Mouse (Mus musculus) ES-E14 (cell line): ENCODE results near the gene Lifr.

Experiments used
- CHD2 ChIP-seq: IDR thresholded peaks from 2 replicates; pipeline ENCODE4 v1.6.1; 2014; ENCODE audit warnings: mild to moderate bottlenecking, low read depth, low read length, inconsistent platforms
- HCFC1 ChIP-seq: IDR thresholded peaks from 2 replicates; pipeline ENCODE4 v1.6.1; 2012; ENCODE audit warnings: low read length, inconsistent platforms, borderline replicate concordance; ENCODE audit not compliant: insufficient read depth
- MAFK ChIP-seq: IDR thresholded peaks from 2 replicates; pipeline ENCODE4 v1.6.1; 2014; ENCODE audit warnings: mild to moderate bottlenecking, low read depth, low read length, inconsistent platforms; ENCODE audit not compliant: insufficient read depth
- ZC3H11A ChIP-seq: IDR thresholded peaks from 2 replicates; pipeline ENCODE4 v1.6.1; 2012; ENCODE audit warnings: low read depth, mild to moderate bottlenecking, inconsistent platforms, low read length, borderline replicate concordance

GRCm38 (mm10) chr15:7075185-7075584, 15.2 kb upstream of the Lifr start:
- TF ChIP-seq HCFC1 (no peak), CHD2 (no peak), ZC3H11A (no peak), MAFK (no peak)
